Mouse (Mus musculus): ENCODE data around the gene Map1s. TPM values are rescaled to one million over a fixed set of nuclear protein-coding genes. Genes with fewer than 3 reads are reported as not detected.
A peak's percentile ranks its signal among the peaks of the same experiment; 100 is the strongest.

The Map1s gene
- polyA plus RNA-seq, 1 experiment from 2014 or later = 15.2 TPM

DNA sequence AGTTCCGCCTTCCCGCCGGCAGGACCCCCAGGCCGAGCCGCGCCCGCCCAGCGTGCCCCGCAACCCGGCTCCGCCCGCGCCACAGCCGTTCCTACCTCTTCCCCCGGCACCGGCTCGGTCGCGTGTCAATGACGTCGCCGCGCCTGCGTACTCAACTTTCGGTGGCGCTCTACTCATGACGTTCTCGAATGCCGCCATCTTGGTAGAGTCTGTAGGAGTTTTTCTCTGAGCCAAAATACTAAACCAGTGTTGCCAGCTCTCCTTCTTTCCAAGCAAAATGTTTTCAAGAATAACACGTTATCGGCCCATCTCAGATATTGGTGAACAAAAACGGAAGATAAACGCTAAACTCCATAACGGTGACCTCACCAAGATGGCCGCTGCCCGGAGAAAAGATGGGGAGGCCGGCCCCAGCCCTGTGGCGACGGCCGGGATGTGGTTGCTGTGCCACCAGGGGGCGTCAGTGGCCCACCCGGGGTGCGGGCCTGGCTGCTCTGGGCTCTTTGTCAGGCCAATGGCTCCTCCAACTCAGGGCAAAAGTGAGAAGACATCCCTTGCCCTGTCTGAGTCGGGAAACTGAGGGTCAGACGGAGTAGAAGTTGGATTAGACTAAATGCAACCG is 32.3 kb upstream of the Map1s start, which contains the start of gene Ccdc124:
Gene Ccdc124, minus strand, starts transcription at position 572 of the 622 bp plus-strand sequence.
- Histone ChIP-seq H3K4me3 (ENCODE audit: low read depth, low read length) (peak within 1 kb of the TSS; percentile 82), H3K9ac (ENCODE audit: low read length) (peak within 1 kb of the TSS; percentile 84), H3K36me3 (ENCODE audit: control insufficient read depth, insufficient read depth, low read length) (no peaks in the 10 kb centered on the region), H3K4me1 (replicated peaks; ENCODE audit: control insufficient read depth, insufficient read depth) (no peaks in the 10 kb centered on the region), H3K9me3 (ENCODE audit: control insufficient read depth, low read length) (no peaks in the 10 kb centered on the region), H3K27me3 (ENCODE audit: control insufficient read depth, insufficient read depth, low read length) (no peaks in the 10 kb centered on the region), H3K27ac (replicated peaks) (peak within 1 kb of the TSS; percentile 81), H3K4me2 (replicated peaks; ENCODE audit: low read depth) (peak within 1 kb of the TSS; percentile 91)
- under 1% methylated on average over 45 of the region's 46 CpGs for WGBS
- peak; percentile 89 for ATAC-seq (ENCODE audit: low FRiP score, low TSS enrichment)
- TF ChIP-seq EP300 (optimal IDR thresholded peaks at IDR 0.05) = no peak
- peak; percentile 98 for TF ChIP-seq CTCF (IDR thresholded peaks at IDR 0.05; ENCODE audit: low read depth)
- peak; percentile 95 for DNase-seq (ENCODE audit: low spot score)

DNA sequence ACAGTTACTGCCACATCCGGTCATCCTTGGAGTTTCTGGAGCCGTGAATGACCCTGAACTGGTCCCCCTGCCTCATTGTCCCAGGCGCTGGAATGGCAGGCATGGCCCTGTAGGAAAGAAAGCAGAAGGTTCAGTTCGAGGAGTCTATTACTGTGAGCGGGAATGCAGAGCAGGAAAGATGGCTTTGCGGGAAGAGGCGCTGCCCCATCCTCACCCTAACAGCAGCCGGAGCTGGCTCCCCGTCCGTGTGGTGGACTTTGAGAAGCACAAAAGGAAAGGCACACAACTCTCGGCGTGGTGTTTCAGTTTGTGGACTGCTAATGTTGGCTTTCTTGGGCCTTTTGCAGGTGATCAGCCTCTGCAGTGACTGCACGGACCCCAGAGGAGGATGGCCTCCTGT is 31.3 kb upstream of the Map1s start:
- H3K4me3 ChIP-seq (ENCODE audit: low read depth, low read length) = no peak overlapping the region
- H3K9me3 ChIP-seq (ENCODE audit: control insufficient read depth, low read length) = no peaks in the 10 kb centered on the region
- WGBS = 91% methylated on average over 13 of the region's 13 CpGs
- DNase-seq (ENCODE audit: low spot score) = no peak
- H3K4me2 ChIP-seq (replicated peaks; ENCODE audit: low read depth) = no peak overlapping the region
- ATAC-seq (ENCODE audit: low FRiP score, low TSS enrichment) = no peak
- no peak for TF ChIP-seq CTCF (IDR thresholded peaks at IDR 0.05; ENCODE audit: low read depth)
- TF ChIP-seq EP300 (optimal IDR thresholded peaks at IDR 0.05) = no peak
- no peak overlapping the region for H3K9ac ChIP-seq (ENCODE audit: low read length)
- no peaks in the 10 kb centered on the region for H3K36me3 ChIP-seq (ENCODE audit: control insufficient read depth, insufficient read depth, low read length)
- H3K4me1 ChIP-seq (replicated peaks; ENCODE audit: control insufficient read depth, insufficient read depth) = no peaks in the 10 kb centered on the region
- H3K27me3 ChIP-seq (ENCODE audit: control insufficient read depth, insufficient read depth, low read length) = no peaks in the 10 kb centered on the region
- no peak overlapping the region for H3K27ac ChIP-seq (replicated peaks)

DNA sequence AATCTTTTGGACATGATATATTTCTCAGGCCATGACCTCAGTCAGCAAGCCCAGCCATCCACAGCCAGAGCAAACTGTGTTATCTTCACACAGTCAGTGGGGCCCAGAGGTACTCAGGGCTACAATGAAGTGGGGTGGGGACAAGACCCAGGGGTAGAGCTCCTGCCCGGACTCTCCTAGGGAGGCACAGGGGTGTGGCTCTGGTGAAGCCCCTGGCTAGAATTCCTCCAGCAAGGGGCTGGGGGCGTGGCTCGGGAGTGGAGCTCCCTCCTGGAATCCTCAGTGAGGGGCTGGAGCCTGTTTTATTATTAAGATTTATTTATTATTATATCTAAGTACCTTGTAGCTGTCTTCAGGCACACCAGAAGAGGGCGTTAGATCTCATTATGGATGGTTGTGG is 29.4 kb upstream of the Map1s start:
- WGBS = 31% methylated on average over 4 of the region's 4 CpGs
- TF ChIP-seq EP300 (optimal IDR thresholded peaks at IDR 0.05) (no peak), CTCF (IDR thresholded peaks at IDR 0.05; ENCODE audit: low read depth) (no peak)
- H3K9ac ChIP-seq (ENCODE audit: low read length) = no peak overlapping the region
- H3K4me3 ChIP-seq (ENCODE audit: low read depth, low read length) = no peak overlapping the region
- DNase-seq (ENCODE audit: low spot score) (no peak), ATAC-seq (ENCODE audit: low FRiP score, low TSS enrichment) (no peak)
- H3K4me1 ChIP-seq (replicated peaks; ENCODE audit: control insufficient read depth, insufficient read depth) = no peaks in the 10 kb centered on the region
- H3K27me3 ChIP-seq (ENCODE audit: control insufficient read depth, insufficient read depth, low read length) = no peaks in the 10 kb centered on the region
- H3K36me3 ChIP-seq (ENCODE audit: control insufficient read depth, insufficient read depth, low read length) = no peaks in the 10 kb centered on the region
- no peak overlapping the region for H3K27ac ChIP-seq (replicated peaks)
- no peak overlapping the region for H3K4me2 ChIP-seq (replicated peaks; ENCODE audit: low read depth)
- H3K9me3 ChIP-seq (ENCODE audit: control insufficient read depth, low read length) = no peaks in the 10 kb centered on the region

DNA sequence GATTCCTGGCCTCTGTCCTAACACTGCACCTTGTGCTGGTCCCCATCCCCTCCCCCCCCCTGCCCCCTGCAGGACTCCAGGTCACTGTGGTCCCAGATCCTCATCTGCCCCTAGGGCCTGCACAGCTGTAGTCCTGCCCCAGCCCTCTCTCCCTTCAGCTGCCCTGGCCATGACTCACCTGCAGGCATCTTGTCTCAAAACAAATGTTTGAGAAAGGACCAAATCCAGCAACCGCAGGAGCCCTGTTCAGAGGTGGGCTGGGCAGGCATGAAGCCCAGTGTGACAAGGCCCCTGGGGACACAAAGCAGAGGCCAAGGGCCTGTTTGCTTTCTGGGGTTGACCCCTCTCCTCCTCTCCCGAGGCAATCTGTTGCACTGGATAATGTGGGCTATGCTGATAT is 27.6 kb upstream of the Map1s start:
- Histone ChIP-seq H3K4me1 (replicated peaks; ENCODE audit: control insufficient read depth, insufficient read depth) (no peaks in the 10 kb centered on the region), H3K4me2 (replicated peaks; ENCODE audit: low read depth) (no peak overlapping the region), H3K4me3 (ENCODE audit: low read depth, low read length) (no peak overlapping the region), H3K9me3 (ENCODE audit: control insufficient read depth, low read length) (no peaks in the 10 kb centered on the region), H3K36me3 (ENCODE audit: control insufficient read depth, insufficient read depth, low read length) (no peaks in the 10 kb centered on the region), H3K9ac (ENCODE audit: low read length) (no peak overlapping the region), H3K27me3 (ENCODE audit: control insufficient read depth, insufficient read depth, low read length) (no peaks in the 10 kb centered on the region), H3K27ac (replicated peaks) (no peak overlapping the region)
- TF ChIP-seq EP300 (optimal IDR thresholded peaks at IDR 0.05) = no peak
- no peak for TF ChIP-seq CTCF (IDR thresholded peaks at IDR 0.05; ENCODE audit: low read depth)
- DNase-seq (ENCODE audit: low spot score) = peak; percentile 70
- WGBS = 11% methylated on average over 2 of the region's 2 CpGs
- ATAC-seq (ENCODE audit: low FRiP score, low TSS enrichment) = peak; percentile 43; the same call in 1 of the 2 replicates

DNA sequence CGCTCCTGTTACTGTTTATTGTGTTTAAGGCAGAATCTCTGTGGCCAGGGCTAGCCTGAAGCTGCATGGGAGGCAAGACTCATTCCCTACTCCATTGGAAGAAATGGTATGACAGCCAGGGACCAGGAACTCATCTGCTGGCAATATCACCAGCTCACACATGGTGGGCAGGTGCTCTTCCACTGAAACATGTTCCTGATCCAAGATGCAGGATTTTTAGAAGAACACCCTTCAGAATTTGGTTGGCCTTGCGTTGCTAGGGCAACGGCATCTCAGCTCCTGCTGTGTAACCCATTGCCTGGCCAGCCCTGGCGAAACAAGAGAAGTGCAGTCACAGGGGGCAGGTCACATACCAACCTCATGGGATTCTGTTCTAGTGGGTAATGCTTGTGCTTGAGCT is 26.2 kb upstream of the Map1s start:
- no peak for ATAC-seq (ENCODE audit: low FRiP score, low TSS enrichment)
- Histone ChIP-seq H3K9ac (ENCODE audit: low read length) (no peak overlapping the region), H3K36me3 (ENCODE audit: control insufficient read depth, insufficient read depth, low read length) (no peaks in the 10 kb centered on the region), H3K9me3 (ENCODE audit: control insufficient read depth, low read length) (no peaks in the 10 kb centered on the region), H3K27ac (replicated peaks) (no peak overlapping the region), H3K4me2 (replicated peaks; ENCODE audit: low read depth) (no peak overlapping the region), H3K4me1 (replicated peaks; ENCODE audit: control insufficient read depth, insufficient read depth) (no peaks in the 10 kb centered on the region), H3K27me3 (ENCODE audit: control insufficient read depth, insufficient read depth, low read length) (no peaks in the 10 kb centered on the region), H3K4me3 (ENCODE audit: low read depth, low read length) (no peak overlapping the region)
- DNase-seq (ENCODE audit: low spot score) = no peak
- WGBS = 66% methylated on average over 4 of the region's 4 CpGs
- TF ChIP-seq CTCF (IDR thresholded peaks at IDR 0.05; ENCODE audit: low read depth) = no peak
- no peak for TF ChIP-seq EP300 (optimal IDR thresholded peaks at IDR 0.05)

DNA sequence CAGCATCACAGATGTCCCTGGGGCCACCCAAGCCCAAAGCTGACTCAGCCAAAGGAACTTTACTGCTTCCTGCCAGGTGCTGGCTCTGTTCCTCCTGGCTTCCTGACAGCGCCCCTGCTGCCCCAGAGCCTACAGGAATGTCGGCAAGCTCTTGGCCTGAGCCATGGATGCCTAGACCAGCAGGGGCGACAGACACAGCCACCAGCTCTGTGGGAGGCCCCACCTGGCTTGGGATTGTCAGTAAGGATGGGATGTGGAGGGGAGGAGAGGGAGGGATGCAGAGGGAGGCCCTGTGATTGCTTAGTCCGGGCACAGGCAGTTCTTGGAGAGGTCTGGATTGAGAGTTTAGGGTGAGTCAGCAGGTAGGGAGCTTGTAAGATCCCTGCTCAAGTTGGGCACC is 25.6 kb upstream of the Map1s start:
- DNase-seq (ENCODE audit: low spot score) = peak; percentile 52
- H3K27ac ChIP-seq (replicated peaks) = peak overlapping the region; percentile 67

More for the DNA sequence above, 25.6 kb upstream of the Map1s start:
- 9% methylated on average over 4 of the region's 4 CpGs for WGBS
- Histone ChIP-seq H3K4me3 (ENCODE audit: low read depth, low read length) (no peak overlapping the region), H3K9me3 (ENCODE audit: control insufficient read depth, low read length) (no peaks in the 10 kb centered on the region), H3K9ac (ENCODE audit: low read length) (no peak overlapping the region), H3K4me2 (replicated peaks; ENCODE audit: low read depth) (no peak overlapping the region), H3K36me3 (ENCODE audit: control insufficient read depth, insufficient read depth, low read length) (no peaks in the 10 kb centered on the region), H3K27me3 (ENCODE audit: control insufficient read depth, insufficient read depth, low read length) (no peaks in the 10 kb centered on the region), H3K4me1 (replicated peaks; ENCODE audit: control insufficient read depth, insufficient read depth) (no peaks in the 10 kb centered on the region)
- peak; percentile 21 for ATAC-seq (ENCODE audit: low FRiP score, low TSS enrichment)
- TF ChIP-seq CTCF (IDR thresholded peaks at IDR 0.05; ENCODE audit: low read depth) (peak; percentile 33), EP300 (optimal IDR thresholded peaks at IDR 0.05) (no peak)

Data from stomach, postnatal 0 days (tissue).